Mouse (Mus musculus): ENCODE measurements around the gene Zfp512b.

Zfp512b gene

DNA sequence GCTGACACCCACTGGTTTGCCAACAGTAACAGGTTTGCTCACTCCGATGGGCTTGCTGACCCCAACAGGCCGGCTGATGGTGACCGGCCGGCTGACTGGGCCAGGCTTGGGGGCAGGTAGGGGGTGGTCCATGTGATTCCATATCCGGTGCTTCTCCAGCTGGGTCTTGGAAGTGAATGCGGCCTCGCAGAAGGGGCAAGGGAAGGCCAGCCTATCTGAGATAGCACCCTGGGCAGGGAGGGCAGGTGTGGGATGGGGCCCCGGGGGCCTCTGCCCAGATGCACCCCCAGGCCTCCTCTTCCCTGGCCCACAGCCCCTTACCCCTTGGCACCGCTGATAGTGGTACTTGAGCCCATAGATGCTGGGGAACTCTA is 2.9 kb downstream of the Zfp512b start:
- no peak for DNase-seq (ENCODE audit: low read depth, low spot score)

DNA sequence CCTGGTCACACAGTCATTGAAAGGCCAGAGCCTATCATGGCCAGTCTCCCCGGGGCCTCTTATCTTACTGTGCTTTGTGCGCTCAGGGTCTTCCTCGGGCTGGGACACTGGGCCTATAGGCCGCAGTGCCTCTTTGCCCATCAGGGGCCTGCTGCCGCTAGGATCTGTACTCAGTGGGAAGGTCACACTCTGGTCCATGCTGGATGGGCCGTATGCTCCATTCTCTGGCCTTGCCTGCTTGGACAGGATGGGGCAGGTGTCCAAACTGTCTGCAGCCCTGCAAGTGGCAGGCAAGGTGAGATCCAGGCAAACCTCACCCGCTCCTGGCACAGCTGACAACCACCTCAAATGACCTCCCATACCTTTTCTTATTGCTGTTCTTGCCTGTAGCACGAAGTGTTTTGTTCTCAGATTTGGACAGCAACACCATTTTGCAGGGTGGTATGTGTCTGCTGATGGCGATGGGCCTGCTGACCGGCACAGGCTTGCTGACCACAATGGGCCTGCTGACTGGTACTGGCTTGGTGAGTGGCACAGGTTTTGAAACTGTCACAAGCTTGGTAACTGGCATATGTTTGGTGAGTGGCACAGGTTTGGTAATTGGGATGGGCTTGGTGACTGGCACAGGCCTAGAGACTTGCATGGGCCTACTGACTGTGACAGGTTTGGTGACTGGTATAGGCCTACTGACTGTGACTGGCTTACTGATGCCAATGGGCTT is 3.4 kb downstream of the Zfp512b start:
- DNase-seq (ENCODE audit: low read depth, low spot score) = no peak

DNA sequence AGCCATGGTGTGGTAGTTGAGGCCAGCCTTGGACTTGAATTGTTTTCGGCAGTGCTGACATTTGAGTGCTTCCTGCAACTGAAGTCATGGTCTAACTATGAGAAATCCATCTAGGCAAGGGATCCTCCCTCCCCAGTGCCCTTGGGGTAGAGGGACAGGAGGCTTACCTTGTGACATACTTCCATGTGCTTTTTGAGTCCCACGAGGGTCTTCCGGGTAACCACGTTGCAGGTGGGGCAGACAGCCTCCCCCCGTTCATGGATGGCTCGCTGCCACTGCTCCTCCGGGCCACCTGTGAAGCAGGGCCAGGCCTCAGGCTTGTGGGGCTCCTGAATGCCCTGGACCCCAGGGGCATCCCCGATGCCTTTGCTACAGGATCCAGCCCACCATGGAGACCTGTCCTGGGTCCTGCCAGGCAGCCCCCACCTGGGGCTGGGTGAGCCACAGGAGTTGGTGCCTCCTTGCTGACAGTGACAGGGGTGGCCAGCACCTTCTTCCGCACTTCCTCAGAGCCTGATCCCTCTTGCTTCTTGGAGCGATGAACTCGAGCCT is 4.3 kb downstream of the Zfp512b start:
- no peak for DNase-seq (ENCODE audit: low read depth, low spot score)

DNA sequence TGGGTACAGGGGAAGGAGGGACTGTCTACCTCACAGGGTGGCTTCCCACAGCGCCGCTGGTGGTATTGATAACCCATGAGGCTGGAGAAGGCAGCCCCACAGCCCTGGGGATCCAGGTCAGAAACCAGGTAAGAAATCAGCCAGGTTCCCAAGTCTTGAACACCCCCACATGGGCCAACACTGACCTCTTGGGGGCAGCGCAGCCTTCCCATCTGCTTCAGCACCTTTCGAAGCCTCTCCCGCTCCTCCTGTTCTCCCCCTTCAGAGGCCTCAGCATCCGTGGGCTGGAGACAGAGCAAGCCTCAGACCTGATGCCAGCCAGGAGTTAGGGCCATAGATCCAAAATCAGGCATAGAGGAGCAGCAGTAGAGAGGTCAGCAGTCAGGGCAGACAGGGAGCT is 4.8 kb downstream of the Zfp512b start:
- no peak for DNase-seq (ENCODE audit: low read depth, low spot score)

DNA sequence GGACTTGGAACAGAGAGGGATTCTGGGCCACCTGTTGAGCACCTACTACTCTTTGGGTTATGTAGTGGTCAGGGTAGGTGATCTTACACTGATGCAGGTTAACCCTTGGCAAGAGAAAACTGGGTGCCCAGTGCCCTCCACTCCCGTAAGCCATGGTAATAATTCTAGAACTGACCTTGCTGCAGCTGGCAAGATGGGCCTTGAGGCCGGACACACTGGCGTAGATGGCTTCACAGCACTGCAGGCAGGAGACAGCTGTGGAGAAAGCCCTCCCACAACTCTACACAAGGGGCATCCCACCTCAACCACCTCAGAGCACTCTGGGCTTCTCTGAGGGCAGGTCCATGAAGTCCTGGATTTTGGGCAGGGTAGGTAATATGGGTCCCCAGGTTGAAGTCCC is 6.5 kb downstream of the Zfp512b start:
- no peak for DNase-seq (ENCODE audit: low read depth, low spot score)

DNA sequence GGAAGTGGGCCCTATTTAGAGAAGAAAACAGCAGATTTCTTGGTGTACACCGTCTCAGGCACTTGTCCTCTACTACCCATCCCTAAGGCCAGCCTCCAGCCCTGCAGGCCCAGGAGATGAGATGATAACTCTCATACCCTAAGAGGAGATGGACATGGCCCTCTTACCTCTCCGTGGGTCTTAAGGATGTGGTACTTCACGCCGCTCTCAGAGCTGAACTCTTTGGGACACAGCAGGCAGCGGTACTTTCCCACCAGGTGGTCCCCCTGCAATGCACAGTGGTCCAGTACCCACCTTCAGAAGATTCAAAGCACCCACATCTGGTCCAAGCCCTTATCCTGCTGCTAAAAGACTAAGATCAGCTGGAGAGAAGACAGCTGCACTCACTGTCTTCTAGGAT is 7.1 kb downstream of the Zfp512b start:
- DNase-seq (ENCODE audit: low read depth, low spot score) = no peak

DNA sequence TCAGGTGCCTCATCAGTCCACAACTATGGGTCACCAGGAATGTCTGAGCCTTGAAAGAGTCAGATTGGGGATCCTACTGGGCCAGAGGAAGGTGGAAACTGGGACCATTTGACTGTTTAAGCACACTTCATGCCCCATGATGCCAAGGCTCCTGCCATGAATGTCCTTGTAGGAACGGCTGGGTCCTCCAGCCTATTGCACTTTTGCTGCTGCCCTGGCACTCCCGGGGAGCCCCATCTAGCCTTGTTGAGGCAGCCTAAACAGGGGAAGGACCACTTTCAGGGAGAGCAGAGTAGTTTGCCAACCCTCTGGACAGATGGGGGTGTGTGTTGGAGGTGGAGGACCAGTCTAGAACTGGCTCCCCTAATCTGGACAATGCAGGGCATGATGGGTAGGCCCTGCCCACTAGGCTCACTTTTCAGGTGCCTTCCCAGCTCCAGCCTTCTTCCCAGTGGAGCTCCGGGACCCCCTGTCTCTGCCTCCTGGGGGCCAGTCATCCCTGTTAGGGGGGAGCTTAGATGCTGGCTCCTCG is 8.1 kb downstream of the Zfp512b start, which contains the start of gene Uckl1:
Gene Uckl1, minus strand, starts transcription at position 482 of the 532 bp plus-strand sequence.
- no peak for DNase-seq (ENCODE audit: low read depth, low spot score)

DNA sequence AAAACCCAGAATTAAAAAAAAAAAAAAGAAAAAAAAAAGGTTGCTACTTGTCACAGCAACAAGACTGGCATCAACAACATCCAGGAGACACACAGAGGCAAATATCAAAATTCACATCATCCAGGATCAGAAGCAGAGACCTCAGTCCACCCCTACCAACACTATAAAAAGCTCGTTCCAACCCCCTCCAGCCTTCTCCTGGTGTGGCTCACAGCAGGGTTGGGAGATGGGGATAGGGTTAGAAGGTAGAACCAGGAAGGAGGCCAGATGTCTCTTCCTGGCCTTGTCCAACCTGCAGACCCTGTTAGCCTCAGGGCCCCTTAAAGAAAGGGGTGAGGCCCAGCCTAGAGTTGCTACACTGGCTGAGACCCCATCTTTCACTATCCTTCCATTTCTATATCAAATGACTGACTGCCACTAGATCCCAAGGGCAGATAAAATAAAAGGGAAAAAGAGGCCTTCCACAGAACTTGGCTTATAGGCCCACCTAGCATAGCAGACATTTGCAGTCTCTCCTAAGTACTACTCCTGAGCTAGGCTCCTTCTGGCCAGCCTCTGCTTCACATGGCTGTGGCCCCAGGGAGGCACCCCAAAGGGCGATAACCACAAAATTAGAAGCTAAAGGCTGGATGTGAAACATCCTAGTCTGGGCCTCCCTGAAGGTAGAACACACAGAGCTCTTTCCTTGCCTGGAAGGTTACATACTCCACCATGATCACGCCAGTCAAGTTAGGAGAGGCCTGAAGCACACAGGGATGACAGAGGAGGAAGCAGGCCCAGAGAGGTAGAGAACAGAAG is 8.9 kb downstream of the Zfp512b start:
- DNase-seq (ENCODE audit: low read depth, low spot score) = no peak

DNA sequence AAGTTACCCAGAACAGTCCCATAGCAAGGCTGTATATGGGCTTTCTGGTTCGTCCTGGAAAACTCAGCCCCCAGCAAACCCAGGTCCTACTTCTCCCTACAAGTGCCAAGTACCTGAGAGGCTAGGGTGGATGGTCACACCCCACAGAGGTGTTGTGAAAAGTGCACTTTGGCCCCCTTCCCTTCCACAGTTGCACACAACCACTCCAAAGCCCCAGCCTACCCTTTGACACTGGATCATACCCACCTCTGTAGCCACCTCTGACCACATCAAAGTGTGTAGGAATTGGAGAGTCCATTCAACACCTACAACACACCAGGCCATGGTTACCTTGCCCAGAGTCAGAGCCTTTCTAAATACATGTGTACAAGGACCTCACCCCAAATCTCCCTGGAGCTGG is 9.7 kb downstream of the Zfp512b start:
- DNase-seq (ENCODE audit: low read depth, low spot score) = no peak

DNA sequence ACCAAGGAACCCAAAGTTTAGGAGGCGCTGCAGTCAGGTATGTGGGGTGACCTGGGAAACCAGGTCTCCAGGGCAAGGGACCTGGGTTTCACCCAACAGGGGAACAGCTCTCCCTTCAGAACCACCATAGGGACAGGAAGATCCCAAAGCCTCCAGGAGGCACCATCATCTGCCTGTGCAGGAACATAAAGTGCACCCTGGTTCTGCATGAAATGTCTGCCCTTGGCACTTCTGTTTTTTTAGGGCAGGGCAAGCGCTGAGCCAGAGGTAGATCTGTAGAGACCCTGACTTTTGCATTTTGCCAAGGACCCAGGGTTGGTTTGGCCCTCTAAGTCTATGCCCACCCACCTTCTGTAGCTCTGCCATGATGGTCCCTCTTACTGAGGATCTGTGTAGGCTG is 10.2 kb downstream of the Zfp512b start:
- DNase-seq (ENCODE audit: low read depth, low spot score) = no peak

DNA sequence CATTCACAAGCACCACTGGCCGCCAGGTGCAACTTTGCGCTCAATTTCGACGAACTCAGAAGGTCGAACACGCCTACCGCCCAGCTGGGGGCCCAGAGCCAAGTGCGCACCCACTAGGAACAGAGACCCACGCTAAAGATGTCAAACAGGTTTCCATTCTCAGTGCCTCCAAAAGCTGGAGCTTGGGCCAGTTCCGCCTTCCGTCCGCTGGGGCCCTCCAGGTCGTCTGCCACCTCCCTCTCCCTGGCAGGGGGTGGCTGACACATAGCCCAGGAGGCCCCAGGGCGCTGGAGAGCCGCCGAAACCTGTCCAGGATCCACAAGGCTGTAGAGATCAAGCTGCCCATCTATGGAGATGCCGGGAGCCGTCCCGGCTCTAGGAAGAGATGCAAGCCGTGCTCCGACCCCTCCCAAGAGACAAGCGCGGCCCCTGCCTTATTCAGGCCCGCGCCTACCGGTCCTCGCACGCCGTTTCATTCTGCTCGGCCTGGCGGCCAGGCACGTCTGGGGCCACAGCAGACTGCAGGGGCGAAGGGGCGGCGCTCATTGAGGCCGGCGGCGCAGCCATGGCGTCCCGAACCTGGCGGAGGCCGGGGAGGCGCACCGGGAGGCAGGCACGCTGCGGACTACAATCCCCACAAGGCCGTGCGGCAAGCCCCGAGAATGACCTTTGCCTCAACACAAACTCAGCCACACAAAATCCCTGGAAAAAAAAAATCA is 11.0 kb downstream of the Zfp512b start:
- DNase-seq (ENCODE audit: low read depth, low spot score) = no peak

DNA sequence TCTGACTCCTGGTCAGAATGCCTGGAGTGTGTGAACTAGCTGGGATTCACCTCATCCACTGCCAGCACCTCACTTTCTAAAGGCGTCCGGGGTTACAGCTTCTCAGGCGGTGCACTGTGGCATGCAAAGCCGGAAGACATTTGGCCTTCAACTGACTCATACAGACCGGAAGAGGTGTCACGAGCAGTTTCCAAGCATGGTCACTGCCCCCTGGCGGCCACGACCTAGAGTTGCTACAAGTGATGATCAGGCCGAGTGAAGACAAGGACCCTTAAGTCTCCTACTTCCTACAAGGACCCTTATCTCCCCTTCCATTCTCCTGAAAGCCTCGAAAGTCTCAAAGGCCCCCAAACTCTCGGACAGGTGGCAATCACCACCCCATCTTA is 11.6 kb downstream of the Zfp512b start:
- DNase-seq (ENCODE audit: low read depth, low spot score) = peak; percentile 80

DNA sequence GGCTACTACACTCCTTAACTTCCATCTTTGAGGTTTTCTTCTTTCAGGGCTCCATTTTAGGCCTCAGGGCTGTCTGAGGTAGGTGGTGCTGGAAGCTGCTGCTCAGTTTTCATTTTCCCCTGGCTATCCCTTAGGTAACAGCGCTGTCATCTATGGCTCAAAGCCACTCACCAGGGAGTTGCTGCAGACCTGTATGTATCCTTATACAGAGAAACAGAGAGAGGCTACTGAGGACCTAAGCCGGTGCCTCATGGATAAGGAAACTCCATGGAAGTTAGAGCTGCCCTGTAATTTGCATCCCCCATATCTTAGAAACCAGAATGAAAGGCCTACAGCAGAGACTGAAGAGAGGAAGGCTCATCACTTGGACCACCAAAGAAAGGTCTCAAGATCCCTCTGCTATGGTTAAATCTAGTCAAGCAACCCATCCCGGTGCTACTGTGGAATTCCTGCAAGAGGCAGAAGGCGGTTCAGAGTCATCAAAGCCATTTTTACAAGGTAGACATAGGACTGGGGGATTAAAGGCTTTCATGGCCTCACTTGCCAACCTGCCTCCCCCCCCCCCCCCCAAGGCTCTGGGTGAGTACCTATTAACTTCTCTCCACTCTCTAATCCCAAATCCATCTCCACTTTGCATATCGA is 12.4 kb downstream of the Zfp512b start:
- no peak for DNase-seq (ENCODE audit: low read depth, low spot score)

DNA sequence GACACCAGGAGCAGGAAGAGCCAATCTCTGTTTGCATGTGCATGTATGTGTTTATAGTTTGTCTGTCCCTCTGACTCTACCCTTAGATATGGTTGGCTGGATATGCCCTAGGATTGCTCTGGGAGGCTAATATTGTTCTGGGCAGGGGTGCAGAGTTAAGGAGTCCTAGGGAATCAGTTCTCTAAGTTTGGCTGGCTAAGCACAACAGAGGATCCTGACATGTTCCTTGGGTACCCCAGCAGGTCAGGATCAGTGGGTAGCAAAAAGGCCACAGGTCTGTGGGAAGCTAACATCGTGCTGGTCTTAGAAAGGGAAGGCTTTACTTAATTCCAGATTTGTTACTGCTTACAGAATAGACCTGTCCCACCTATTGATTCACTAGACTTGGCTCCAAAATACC is 12.9 kb downstream of the Zfp512b start:
- no peak for DNase-seq (ENCODE audit: low read depth, low spot score)

DNA sequence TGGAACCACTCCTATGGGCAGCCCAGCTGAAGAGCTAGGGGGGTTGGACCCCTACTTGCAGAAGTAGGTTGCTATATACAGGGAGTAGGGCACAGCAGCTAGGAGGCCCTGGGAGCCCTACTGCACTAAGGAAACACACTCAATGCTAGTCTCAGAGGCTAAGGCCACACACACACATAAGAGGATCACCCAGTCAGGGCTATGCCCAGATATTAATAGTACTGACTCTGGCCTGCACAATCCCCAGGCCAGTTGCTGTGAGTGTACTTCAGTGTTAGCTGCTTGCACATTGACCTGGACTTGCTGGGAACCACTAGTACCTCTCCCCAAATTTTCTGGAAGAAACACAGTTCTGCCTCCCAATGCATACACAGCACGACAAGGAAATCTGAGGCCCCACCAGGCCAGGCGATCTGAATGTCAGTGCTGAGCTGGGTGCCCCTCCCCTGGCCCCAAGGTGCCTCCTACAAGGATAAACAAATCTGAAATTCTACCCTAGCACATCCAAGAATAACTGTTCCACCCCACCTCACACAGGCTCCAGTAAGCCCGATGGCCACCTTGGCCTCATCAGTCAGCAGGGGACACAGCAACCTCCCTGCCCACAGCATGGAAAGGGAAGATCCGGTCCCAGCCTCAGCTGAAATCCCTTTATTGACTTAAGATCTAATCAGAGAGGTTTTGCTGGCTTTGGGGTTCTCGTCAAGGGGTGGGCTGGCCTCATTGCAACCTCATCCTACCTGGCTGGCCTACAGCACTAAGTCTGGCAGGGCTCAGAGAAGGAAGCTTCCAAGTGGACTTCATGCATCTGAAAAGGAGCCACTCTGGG is 13.6 kb downstream of the Zfp512b start:
- DNase-seq (ENCODE audit: low read depth, low spot score) = no peak

DNA sequence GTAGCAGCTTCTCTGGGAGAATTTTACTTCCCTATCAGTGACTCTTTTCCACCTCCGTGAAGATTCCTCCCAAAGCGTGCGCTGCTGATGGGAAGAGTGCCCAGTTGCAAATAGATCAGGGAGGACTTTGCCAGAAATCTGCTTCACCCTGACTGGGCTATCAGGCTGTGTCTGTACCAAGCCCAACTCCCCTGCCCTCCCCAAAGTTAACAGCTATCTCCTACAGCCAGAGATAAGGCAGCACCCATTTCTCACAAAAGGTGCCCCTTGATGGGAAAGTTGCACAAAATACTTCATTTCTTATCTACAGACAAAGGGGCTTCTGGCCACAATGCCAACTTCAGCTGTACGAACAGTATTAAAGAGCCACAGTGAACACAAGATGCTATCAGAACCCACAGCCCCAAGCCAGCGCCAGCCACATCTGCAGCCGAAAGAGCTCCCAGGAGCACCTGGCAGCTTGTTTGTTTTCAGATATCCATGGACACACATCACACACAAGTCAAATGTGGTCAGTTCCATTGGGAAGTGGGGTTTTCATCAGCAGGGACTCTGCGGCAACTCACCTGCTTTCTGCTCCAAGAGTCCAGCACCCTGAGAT is 14.5 kb downstream of the Zfp512b start:
- no peak for DNase-seq (ENCODE audit: low read depth, low spot score)

DNA sequence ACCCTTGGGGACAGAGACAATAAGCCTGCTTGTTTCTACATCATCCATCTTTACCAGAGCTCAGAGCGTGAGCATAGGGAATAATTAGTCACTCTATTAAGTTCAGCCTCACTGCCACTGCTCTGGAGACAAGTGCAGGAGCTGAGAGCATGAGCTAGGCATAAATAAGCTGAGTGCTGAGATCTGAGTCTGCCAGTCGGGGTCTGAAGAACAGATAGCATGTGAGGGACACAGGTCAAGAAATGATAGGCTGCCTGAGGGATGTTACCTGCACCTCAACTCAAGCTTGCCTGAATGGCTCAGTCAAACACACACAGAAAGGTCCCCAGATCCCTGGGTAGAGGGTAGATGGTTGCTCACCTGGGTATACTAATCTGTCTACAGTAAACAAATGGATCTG is 15.5 kb downstream of the Zfp512b start:
- DNase-seq (ENCODE audit: low read depth, low spot score) = no peak

DNA sequence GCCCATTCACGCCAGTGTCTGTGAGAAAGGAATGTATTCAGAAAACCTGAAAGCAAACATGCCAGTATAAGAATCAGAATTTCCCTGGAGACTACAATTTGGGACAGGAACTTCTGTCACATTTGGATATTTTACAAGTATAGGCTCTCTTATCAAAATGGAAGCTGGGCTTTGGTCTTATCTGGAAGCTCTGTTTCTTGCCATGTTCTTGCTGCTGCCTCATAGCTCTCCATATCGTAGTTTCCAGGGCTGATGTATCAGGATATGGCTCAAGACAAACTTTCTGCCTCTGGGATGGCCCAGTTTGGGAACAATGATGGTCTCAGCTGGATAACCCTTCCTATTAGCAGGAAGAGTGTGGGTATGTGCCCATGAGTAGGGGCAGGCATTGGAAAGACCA is 16.0 kb downstream of the Zfp512b start:
- no peak for DNase-seq (ENCODE audit: low read depth, low spot score)

DNA sequence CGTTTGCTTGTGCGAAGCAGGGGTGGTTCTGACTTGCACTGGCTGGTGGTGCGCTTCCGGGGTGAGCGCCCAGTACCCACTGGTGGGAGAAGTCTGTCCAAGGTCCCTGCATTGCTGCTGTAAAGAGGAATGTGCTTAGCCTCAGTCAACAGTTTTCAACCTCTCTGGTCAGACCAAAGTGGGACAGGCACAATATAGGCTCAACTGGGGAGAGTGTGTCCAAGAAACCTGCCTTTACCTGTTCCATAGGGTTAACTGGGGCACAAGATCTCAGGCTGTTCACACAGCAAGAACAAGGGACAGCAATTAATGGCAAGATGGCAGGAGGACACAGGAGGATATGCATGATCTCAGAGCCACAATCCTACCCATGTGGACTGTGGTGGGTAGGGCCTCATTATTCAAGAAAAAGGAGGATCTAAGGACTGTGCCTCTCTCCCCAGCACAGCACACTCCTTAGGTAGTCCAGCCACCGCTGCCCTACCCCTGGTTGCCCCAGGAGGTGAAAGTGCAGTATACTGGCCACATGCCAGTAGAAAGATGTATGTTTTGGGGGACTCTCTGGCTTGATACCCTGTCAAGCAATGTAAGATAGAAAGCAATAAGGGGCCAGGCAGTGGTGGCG is 17.6 kb downstream of the Zfp512b start:
- no peak for DNase-seq (ENCODE audit: low read depth, low spot score)

DNA sequence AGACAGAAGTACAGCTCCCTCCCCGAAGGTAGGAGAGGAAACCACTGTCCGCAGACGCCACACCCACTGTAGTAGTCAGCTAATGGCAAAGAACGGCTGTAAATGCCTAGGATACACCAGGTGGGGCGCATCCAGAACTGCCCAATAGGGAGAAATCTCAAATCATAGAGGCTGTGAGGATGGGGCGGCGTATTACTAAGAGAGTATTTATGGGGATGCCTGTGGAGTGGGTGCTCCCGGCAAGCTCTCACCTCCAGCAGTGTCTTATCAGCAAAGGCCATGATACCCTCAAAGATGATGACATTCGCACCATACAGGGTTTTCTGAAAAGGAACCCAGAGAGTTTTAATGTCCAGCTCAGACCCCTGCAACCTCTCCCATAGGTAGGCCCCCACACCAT is 18.6 kb downstream of the Zfp512b start:
- no peak for DNase-seq (ENCODE audit: low read depth, low spot score)
